Mouse (Mus musculus): ENCODE results near the gene Nebl. TPM values are rescaled to one million over a fixed set of nuclear protein-coding genes. Genes with fewer than 3 reads are reported as not detected.

Gene Nebl
- polyA plus RNA-seq, 1 experiment from 2014 or later = 0.22 TPM

DNA sequence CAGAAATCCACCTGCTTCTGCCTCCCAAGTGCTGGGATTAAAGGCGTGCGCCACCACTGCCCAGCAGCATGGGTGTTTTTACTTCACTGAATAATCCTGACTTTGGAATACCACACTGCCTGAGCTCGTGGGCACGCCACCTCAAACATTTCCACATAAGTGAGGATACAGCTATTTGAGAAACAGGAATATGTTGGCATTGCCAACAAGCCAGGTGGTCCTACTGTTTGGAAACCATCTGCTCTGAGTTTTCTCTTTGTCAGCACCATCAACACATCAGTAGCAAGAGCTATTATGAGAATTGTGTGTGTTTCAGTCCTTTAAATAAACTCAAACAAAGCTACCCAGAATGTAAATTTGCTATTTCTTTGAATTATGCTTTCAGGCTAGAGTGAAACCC, 192.8 kb downstream of the Nebl start:
- no peak for TF ChIP-seq CTCF (IDR thresholded peaks at IDR 0.05; ENCODE audit: low read depth)
- 85% methylated on average over 4 of the region's 4 CpGs for WGBS
- Histone ChIP-seq H3K36me3 (ENCODE audit: control insufficient read depth, insufficient read depth) (no peaks in the 10 kb centered on the region), H3K4me2 (replicated peaks; ENCODE audit: low read depth) (no peak overlapping the region), H3K9ac (ENCODE audit: low read depth, low read length) (no peak overlapping the region), H3K4me1 (replicated peaks; ENCODE audit: control insufficient read depth, insufficient read depth, low read length) (no peaks in the 10 kb centered on the region), H3K27me3 (replicated peaks; ENCODE audit: control insufficient read depth, insufficient read depth, low read length) (no peaks in the 10 kb centered on the region), H3K9me3 (ENCODE audit: control insufficient read depth) (no peaks in the 10 kb centered on the region), H3K4me3 (ENCODE audit: low read depth, low read length) (no peak overlapping the region), H3K27ac (ENCODE audit: low read depth, low read length) (no peak overlapping the region)
- ATAC-seq = no peak

DNA sequence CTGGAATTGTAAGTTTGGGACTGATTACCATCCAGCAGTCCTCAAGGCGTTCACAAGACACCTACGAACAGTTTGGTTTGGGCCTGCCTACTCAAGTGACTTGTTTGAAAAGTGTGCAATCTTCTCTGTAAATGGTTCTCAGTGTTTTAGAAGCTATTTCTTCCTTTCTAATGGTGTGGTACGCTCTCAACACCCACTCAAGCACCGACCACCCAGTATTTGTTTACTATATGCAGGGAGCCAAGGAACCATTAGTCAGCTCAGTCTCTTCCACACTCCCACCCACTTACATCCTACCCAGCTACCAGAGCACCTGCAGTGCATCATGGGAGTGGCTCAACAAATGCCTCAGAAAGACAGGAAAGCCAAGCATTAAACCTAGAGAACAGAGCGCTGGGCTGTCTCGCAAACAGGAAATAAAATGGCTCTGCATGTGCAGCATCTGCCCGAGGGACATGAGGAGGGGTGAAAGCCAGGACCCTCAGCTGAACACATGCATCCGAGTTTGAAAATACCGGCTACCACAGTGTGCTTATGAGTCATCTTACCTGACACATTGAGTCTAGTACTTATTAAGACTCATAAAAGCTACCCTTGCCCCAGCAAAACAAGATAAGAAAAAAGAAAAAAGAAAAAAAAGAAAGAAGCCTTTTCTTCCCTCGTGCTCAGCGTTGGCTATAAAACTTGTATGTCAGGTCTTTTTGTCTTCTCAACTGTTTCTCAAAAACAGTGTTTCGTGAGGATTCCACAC, 199.7 kb downstream of the Nebl start:
- no peak for TF ChIP-seq CTCF (IDR thresholded peaks at IDR 0.05; ENCODE audit: low read depth)
- H3K36me3 ChIP-seq (ENCODE audit: control insufficient read depth, insufficient read depth) = no peaks in the 10 kb centered on the region
- no peaks in the 10 kb centered on the region for H3K27me3 ChIP-seq (replicated peaks; ENCODE audit: control insufficient read depth, insufficient read depth, low read length)
- peak overlapping the region; percentile 44 for H3K4me2 ChIP-seq (replicated peaks; ENCODE audit: low read depth)
- no peaks in the 10 kb centered on the region for H3K9me3 ChIP-seq (ENCODE audit: control insufficient read depth)
- H3K4me3 ChIP-seq (ENCODE audit: low read depth, low read length) = no peak overlapping the region
- 28% methylated on average over 12 of the region's 12 CpGs for WGBS
- no peak overlapping the region for H3K9ac ChIP-seq (ENCODE audit: low read depth, low read length)
- peak; percentile 97 for ATAC-seq
- H3K4me1 ChIP-seq (replicated peaks; ENCODE audit: control insufficient read depth, insufficient read depth, low read length) = no peaks in the 10 kb centered on the region; the same call in 1 of the 2 replicates
- no peak overlapping the region for H3K27ac ChIP-seq (ENCODE audit: low read depth, low read length)

DNA sequence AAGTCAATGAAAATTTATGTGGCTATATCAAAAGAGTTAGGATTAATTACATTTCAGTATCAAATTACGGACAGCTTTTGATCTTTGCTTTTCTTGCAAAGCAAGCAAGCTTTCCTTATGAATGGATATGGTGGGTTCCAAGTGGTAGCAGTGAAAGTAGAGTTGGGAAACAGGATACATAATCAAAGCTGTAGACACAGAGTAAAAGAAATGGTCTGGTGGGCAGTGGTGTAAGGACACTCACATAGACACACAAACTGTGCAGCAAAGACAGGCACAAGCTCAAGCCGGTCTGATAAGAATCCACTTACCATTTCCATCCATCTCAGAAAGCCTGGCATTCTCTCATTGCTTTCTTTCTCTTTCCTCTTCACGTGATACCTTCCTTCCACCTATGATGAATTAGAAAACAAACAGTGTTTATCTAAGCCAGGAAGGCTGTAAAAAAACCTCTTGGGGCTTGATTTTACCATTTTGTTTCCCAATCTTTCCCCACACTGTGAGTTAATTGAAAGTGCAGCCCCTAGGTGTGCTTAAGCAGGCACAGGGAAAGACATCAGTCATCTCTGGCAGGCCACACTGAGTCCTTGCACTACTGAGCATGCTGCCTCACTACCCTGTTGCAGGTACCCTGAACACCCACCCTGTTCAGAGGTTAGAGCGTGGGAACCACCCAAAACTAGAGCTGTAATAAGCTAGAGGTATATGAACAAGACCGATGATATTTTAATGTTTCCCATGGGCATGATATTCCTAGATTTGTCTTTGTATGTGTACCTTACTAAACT, 205.3 kb downstream of the Nebl start:
- Histone ChIP-seq H3K4me3 (ENCODE audit: low read depth, low read length) (no peak overlapping the region), H3K9ac (ENCODE audit: low read depth, low read length) (no peak overlapping the region), H3K27ac (ENCODE audit: low read depth, low read length) (no peak overlapping the region), H3K4me2 (replicated peaks; ENCODE audit: low read depth) (no peak overlapping the region), H3K4me1 (replicated peaks; ENCODE audit: control insufficient read depth, insufficient read depth, low read length) (no peaks in the 10 kb centered on the region), H3K36me3 (ENCODE audit: control insufficient read depth, insufficient read depth) (no peaks in the 10 kb centered on the region), H3K9me3 (ENCODE audit: control insufficient read depth) (no peaks in the 10 kb centered on the region), H3K27me3 (replicated peaks; ENCODE audit: control insufficient read depth, insufficient read depth, low read length) (no peaks in the 10 kb centered on the region)
- ATAC-seq = no peak
- WGBS = 77% methylated on average over 5 of the region's 5 CpGs
- TF ChIP-seq CTCF (IDR thresholded peaks at IDR 0.05; ENCODE audit: low read depth) = no peak

DNA sequence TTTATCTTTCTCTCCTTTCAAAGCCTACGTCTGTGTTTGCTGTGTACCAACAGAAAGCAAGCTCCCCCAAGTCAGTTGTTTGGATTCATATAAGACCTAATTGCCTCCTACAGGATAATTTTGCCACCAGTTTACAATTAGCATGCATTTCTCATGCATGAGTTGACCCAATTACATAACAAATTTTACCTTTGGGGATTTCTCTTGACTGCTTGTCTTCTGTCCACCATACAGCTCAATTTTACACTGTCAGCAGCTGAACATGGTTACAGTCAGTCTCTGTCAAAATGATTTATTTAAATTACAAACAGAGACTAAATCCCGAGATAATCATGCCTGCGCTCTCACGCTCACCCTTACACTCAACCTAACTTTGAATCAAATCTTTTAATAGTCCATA, 206.1 kb downstream of the Nebl start:
- Histone ChIP-seq H3K4me1 (replicated peaks; ENCODE audit: control insufficient read depth, insufficient read depth, low read length) (no peaks in the 10 kb centered on the region), H3K4me2 (replicated peaks; ENCODE audit: low read depth) (no peak overlapping the region), H3K36me3 (ENCODE audit: control insufficient read depth, insufficient read depth) (no peaks in the 10 kb centered on the region), H3K27ac (ENCODE audit: low read depth, low read length) (no peak overlapping the region), H3K27me3 (replicated peaks; ENCODE audit: control insufficient read depth, insufficient read depth, low read length) (no peaks in the 10 kb centered on the region), H3K9me3 (ENCODE audit: control insufficient read depth) (no peaks in the 10 kb centered on the region), H3K4me3 (ENCODE audit: low read depth, low read length) (no peak overlapping the region), H3K9ac (ENCODE audit: low read depth, low read length) (no peak overlapping the region)
- 81% methylated on average over 4 of the region's 4 CpGs for WGBS
- no peak for TF ChIP-seq CTCF (IDR thresholded peaks at IDR 0.05; ENCODE audit: low read depth)
- no peak for ATAC-seq

DNA sequence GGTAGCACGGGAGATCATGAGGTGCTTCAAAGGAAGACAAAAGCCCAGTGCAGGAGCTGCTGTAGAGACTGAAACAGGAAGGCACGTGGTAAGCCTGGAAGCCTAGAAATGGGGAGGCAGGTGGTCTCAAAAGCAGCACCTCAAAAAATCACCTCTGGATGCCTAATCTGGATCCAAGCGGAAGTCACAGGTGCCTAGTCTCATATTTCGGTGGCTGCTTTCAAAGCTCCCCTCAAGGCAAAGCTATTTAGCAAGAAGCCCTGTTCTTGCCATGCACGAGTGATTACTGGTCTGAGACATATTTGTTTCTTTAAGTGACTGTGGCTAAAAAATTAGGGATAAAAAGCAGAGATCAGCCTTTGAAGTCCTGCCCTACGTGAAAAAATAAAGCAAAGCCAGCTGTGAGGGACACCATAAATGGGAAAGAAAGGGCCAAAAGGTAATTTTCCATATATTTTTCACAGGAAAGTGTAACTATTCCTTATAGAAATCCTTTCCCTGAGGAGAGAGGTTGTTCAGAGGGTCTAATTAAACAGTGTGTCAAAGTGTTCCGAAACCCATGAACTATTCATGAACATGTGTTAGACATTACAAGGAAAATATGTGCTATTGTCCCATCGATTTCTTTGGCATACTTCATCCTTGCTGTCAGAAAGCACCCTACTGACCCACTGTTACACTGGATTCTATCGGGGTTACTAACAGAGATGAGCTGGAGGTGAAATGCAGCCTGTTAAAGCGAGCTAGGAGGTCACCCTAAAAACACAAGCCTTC, 206.9 kb downstream of the Nebl start:
- H3K9me3 ChIP-seq (ENCODE audit: control insufficient read depth) = no peaks in the 10 kb centered on the region
- no peak overlapping the region for H3K4me2 ChIP-seq (replicated peaks; ENCODE audit: low read depth)
- no peak overlapping the region for H3K27ac ChIP-seq (ENCODE audit: low read depth, low read length)
- H3K36me3 ChIP-seq (ENCODE audit: control insufficient read depth, insufficient read depth) = no peaks in the 10 kb centered on the region
- no peak overlapping the region for H3K9ac ChIP-seq (ENCODE audit: low read depth, low read length)
- no peak for TF ChIP-seq CTCF (IDR thresholded peaks at IDR 0.05; ENCODE audit: low read depth)
- no peaks in the 10 kb centered on the region for H3K27me3 ChIP-seq (replicated peaks; ENCODE audit: control insufficient read depth, insufficient read depth, low read length)
- no peak for ATAC-seq
- no peak overlapping the region for H3K4me3 ChIP-seq (ENCODE audit: low read depth, low read length)
- WGBS = 73% methylated on average over 10 of the region's 10 CpGs
- H3K4me1 ChIP-seq (replicated peaks; ENCODE audit: control insufficient read depth, insufficient read depth, low read length) = no peaks in the 10 kb centered on the region

DNA sequence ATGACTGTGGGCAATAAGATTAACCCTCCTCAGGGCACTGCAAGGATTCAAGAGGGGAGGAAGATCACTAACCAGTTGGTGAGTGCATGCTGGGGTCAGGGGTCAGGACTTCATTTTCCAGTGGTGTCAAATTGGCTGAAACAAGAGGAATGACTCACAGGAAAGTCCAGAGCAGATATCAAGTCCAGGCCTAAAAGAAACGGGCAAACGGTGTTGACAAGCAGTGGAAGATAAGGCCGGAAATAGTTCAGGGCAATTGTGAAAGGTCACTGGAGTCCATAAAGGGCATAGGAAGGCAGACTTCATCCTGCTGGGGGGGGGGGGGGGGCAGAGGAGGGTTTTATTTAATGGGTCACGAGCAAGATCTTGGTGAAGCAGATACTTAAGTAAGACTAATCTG, 207.5 kb downstream of the Nebl start:
- Histone ChIP-seq H3K27me3 (replicated peaks; ENCODE audit: control insufficient read depth, insufficient read depth, low read length) (no peaks in the 10 kb centered on the region), H3K4me2 (replicated peaks; ENCODE audit: low read depth) (no peak overlapping the region), H3K4me1 (replicated peaks; ENCODE audit: control insufficient read depth, insufficient read depth, low read length) (no peaks in the 10 kb centered on the region), H3K9me3 (ENCODE audit: control insufficient read depth) (no peaks in the 10 kb centered on the region), H3K36me3 (ENCODE audit: control insufficient read depth, insufficient read depth) (no peaks in the 10 kb centered on the region), H3K4me3 (ENCODE audit: low read depth, low read length) (no peak overlapping the region), H3K27ac (ENCODE audit: low read depth, low read length) (no peak overlapping the region), H3K9ac (ENCODE audit: low read depth, low read length) (no peak overlapping the region)
- 21% methylated on average over 4 of the region's 4 CpGs for WGBS
- peak; percentile 82 for ATAC-seq
- TF ChIP-seq CTCF (IDR thresholded peaks at IDR 0.05; ENCODE audit: low read depth) = no peak
